Mouse (Mus musculus) lung, adult 18-20 months (tissue): Measurements from ENCODE around the gene Gli3.

Source experiments
- DNase-seq, 2 experiments: peaks; one replicate each; pipeline ENCODE4 v3.0.0; 2022; ENCODE audit warnings: mixed read lengths in 2 of 2

The Gli3 gene

DNA sequence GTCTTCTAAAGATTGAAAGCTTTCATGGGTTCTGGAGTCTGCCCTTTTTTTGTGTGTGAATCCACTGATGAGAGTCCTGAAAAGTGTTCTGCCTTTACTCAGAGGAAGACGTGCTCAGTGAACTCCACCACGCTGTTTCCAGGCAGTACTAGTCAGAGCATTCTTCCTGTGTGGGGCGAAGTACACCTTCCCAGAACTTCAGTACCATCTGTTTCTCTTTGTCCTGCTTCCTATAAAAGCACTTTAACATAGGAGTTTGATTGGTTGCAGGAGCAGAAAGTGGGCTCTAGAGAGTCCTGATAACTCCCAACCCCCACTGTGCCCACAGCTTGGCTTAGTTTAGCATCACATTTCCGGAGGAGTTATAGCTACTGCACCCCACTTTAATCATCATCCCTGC is 32.8 kb downstream of the Gli3 start:
- DNase-seq = no peak

DNA sequence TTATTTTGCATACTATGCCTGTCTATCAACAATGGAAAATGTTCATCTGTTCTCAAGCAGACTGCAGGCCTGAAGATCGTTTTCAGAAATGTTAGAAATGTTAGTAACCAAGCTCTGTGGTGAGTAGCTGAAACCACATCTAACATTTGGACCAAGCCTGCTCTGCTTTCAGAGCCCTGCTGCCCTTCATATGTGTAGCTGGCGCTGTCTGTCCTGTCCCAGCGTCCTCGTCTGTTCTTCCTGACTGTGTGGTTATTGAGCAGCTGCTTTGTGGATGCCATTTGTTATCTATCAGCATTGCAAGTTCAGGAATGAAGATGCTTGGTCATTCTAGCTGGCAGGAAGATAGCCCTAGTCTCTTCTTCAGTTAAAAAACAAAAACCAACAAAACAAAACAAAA is 35.3 kb downstream of the Gli3 start:
- DNase-seq = no peak

DNA sequence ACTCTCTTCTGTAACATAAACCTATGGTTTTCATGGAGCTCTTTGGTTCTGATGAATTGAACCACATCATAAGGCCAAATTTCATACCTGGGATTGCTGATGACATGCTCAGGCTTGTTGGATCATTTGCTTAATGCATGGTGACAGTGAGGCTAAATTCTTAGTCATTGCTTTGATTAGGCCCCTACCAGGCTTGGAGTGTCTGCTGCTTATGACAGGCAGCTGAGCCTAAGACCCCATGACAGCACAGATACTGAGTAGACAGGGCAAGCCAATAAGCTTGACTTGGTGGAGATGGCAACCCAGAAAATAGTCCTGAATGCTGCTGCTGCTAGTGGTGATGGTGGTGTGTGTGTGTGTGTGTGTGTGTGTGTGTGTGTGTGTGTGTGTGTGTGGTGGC is 47.9 kb downstream of the Gli3 start:
- no peak for DNase-seq

DNA sequence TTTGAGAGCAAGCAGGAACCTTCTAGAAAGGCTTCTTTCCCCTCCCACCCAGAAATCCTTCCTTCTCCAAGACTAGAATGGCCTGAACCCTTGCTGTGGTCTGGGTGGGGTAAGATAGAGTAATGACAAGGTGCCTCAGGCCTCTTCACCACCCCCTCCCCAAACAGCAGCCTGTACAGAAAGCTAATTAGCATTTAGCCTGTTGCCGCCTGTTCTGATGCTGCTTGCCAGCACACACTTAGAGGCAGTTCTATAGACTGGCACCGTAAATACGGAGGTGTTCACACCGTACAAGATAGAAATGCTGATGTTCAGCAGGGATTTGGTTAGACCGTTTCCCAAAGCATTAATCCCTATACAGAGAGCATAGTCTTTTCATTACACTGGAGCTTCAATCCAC is 50.1 kb downstream of the Gli3 start:
- DNase-seq = no peak

DNA sequence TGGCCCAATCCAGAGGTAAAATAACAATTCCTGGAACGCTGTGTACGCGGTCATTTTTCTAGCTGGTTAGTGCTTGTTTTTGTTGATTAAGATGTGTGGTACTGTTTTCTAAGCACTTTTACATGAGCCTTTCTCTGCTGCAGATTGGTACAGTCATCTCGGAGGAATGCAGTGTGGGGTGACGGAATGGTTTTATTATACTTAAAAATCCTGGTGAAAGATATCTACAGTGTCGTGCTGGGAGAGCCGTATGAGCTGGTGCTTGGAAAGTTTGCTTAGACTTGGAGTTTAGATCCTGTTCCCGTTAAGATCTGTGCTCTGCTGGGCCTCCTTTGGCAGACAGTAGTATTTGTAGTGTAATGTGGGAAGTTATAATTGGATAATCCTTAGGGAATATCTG is 51.0 kb downstream of the Gli3 start:
- DNase-seq = no peak

DNA sequence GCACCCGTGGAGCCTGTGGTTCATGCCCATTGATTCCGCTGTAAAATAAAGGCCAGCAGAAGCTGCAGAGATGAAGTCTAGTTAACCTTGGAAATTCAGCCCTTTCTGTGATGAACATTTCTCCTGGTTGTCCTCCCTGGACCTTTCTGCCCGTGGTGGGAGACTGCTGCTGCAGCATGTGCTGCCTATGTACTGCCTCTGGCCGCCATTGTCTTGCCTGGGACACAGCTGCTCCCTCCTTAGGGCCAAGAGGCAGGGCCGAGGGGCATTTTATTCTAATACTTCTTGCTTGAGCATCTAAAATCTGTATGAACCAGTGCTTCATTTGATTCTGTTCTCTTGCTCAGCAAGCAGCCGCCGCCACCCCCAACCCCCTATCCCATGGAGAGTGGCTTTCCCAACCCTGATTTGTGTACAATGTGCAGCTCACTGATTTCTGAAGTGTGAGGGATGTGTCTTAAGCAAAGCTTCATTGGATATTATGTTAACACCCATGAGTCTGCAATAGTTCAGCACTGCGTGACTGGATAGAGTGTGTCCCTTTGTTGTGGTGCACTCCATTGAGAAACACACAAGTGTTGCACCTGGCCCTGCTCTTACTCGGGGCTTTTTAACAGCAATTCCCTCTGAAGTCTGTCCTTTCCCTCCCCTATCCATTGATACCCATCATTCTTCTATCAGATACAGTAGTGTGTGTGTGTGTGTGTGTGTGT is 54.2 kb downstream of the Gli3 start:
- no peak for DNase-seq

DNA sequence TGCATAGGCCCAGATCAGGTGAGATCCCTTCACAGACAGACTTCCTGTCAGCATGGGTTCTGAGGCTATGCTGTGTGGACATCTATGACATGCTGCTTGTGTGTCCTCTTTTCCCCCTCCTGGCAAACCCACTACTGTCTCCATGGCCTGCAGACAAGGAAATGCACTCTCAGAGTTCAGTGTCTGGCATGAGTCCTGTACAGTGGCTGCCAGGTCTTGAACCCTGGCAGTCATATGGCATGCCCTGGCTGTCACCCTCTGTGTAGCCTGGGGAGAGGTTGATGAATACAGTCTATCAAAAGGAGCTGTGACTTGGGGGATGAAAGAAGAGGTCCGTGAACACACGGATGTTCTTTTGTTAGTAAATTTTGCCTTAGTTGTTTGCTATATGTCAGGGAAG is 57.3 kb downstream of the Gli3 start:
- DNase-seq = no peak

DNA sequence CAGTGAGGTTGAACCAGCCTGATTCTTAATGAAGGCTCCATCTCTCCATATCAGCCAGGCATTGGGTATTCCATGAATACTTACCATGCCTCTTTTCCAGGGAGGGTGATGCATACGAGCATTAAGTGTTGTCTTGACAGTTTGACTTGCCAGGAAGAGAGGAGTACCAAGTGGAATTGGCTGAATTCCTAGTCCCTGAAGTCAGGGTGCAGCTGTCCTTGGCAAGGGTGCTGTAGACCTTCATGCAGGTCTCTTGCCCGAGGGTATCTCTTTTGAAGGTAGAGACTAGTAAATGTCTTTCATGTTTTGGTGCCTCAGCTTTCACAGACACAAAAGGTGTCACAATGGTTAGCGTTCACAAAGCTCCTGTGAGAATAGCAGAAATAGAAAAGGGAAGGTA is 59.1 kb downstream of the Gli3 start:
- DNase-seq = no peak

DNA sequence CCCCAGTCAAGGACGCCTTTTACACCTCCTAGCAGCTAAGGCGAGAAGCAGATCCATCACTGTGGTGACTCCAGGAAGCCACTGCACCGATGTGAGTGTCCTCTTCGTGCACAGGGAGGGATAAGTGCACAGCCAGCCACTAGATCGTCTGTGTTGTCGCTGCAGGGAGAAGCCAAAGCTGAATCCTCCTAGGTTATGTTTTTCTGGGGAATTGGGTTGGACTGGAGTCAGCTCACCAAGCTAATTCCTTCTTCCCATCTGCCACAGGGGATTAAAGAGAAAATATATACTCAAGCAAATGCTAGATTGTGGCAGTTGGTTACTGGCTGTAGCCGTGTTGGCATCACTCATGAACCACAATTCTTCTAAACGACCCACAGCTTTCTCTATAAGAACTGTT is 61.2 kb downstream of the Gli3 start:
- no peak for DNase-seq

DNA sequence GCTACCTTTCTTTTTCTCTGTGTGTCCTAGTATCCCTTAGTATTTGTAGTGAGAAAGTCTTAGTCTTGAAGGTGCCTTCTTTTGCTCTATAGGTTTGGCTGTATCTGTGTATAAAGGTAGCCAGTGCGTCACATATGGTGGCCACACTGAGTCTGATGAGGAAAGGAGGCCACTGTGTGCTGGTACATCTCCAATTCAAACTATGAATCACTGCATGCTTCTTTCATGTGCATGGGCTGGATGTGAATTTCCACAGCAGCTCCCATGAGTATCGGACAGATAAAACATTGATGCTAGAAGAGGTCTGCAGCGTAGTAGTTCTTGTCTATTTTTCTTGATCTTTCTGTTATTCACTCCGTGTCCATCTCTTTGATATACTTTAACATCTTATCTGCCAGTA is 63.7 kb downstream of the Gli3 start:
- no peak for DNase-seq

DNA sequence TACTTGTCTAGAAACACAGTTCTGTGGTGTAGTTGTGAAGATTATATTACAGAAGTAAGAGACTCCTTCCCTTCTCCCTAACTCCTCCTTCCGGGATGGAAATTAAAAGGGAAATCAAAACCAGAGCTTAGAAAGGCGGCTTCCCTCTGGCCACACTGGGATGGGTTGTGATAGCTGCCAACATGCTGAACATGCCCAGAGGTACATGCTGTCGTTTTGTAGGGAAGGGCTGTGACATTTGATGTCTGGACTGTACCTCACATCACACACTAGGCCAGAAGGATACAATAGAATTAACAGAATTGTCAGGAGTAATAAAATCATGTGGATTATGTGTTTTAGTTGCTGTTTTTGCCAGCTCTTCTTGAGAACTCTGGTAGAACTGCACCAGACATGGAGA is 68.5 kb downstream of the Gli3 start:
- no peak for DNase-seq

DNA sequence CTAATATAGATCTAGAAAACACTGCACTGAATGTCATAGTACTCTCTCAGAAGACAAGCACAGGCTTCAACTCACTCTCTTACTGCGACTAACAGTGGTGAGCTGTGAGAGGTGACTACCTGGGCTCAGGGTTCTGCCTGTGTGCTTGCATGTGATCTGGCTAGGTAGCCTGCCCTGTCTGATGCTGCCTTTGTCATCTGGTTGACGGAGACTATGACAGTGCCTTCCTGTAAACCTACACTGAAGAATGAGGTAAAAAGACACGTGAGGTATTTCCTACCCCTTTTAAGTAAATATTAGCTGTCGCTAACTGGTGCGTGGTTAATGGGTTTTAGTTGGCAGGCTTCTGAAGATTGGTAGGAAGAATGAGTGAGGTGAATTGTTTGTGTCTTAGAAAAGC is 74.2 kb downstream of the Gli3 start:
- DNase-seq = no peak

DNA sequence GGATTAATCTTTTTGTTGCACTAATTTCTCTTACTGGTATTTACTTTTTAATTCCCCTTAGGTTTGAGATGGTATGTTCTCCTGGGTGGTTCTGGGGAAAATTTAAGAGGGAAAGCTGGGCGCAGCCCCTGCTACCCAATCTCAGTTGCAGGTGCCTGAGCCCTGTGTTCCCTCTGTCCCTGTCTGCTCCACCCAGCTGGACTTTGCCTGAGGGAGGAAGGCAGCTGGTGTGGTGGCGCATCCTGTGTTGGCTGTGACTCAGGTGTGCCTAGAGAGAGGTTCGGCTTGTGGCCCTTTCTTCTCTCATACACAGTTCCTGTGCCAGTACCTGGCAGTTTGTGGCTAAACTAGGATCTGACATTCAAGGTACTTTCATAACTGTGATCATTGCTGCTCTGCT is 74.6 kb downstream of the Gli3 start:
- DNase-seq = no peak

DNA sequence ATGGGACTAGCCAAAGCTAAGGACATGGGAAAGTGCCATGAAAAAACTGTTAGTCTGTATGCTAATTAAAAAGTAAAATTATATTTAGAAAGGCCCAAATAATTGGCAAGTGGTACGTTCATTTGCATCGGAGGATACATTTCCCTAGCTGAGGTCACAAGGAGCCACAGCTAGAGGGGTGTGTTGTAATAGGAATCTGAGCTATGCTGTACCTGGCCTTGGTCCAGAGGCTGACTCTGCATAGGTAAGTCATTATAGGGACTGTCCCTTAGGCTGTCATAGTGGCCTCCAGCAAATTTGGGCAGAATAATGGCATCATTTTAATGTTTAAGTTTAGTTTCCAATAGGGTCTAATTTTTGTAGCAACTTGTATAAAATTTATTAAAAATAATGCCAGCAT is 75.4 kb downstream of the Gli3 start:
- peak; percentile 30 to 47 for DNase-seq

DNA sequence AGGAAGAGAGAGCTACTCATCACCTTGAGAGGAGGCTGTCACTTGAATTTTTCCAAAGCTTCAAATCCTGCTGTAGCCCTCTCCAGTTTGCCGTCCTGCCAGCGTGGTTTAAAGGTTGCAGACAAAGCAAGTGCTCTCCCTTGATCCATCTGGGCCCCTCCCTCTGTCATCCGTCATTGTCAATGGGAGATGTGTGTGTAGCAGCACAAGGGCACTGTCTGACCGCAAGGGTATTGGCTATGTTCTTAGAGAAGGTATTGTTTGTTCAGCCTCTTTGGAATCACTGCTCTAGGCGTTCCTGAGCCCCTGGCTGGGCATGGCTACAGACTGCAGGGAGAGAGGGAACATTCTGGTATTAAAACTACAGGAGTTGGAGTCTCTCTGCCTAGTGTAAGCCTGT is 79.0 kb downstream of the Gli3 start:
- DNase-seq = no peak

DNA sequence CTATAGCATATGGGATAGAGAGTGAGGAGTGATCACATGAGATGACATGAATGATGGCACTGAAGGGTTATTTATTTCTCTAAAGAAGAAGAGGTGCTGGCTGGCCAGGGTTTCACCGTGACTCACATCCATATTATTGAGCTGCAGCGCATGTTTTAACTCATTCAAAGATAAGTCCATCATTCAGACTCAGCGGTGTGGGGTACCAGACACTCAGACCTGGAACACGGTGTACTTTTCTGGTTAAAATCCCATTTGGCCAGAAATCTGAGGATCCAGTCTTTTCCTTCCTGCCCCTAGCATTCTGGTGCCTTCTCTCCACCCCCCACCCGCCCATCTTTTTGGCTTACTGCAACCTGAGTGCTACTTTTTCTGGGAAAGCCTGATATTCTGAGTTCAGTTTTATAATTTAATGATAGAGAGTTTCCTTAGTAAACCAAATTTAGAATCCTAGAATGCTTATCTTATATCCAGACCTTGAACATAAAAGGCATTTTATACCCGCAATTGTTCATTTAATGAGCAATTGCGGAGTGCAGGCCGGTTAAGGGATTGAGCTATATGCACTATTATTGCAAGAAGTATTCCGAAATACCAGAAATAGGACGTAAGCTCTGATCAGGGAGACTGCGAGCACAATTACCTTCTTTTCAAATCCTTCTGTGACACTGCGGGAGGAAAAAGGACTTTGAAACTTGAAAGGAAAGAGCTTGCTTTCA is 80.3 kb downstream of the Gli3 start:
- no peak for DNase-seq

DNA sequence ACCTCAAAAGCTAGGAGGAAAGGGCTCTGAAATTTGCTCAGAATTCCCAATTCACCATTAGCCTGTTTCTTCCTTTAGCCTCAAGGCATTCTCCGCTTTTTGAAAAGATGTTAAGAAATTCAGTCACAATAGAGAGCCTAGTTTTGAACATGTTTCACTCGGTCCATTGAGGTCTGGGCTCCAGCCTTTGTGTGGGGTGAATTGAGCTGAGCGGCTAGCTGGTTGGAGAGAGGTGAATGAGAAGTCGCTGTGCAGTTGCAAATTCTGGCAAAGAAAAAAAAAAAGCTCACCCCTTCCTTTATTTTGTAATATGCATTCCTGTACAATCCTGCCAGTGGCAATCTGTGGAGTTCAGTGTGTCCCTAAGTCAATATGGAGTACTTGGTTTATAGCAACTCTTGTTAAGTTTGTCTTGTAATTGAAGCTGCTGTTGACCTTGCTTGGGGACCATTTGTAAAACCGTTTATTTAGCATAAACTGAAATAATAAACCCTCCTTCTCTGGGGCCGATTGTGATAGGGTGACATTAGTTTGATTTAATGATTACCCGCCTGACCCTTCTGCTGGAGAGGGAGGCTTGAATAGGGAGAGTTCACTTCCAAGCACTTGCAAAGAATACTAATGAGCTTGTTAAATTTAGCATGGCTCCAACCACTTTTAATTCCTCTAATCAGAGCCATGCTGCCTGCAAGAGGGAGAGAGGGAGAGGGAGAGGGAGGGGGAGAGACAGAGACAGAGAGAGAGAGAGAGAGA is 81.0 kb downstream of the Gli3 start:
- DNase-seq = peak in 1 of 2 experiments; percentile 39

DNA sequence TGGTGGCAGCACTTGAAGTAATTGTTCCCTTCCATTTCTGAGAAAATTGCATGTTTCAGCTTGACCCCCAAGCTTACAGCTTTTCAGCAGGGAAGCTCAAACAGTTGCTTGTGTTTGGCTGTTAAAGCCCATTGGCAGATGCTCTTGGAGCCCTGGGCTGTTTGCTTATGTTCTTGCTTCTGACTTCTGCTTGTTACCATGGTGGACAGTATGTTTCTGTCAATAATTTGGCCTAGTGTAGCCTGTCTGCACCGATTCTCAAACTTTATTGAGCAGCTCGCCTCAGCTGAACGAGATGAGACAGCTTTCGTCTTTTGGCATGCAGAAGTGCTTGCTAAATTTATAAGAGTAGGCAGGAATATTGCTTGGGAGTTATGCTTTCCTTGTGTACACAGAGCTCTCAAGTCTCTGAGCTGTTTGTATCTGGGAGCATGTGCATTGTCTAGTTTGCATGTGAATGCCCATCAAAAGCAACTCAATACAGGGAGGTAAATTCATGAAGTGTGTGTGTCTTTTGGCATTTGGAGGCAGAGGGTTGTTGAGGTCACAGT is 82.4 kb downstream of the Gli3 start:
- DNase-seq = no peak

DNA sequence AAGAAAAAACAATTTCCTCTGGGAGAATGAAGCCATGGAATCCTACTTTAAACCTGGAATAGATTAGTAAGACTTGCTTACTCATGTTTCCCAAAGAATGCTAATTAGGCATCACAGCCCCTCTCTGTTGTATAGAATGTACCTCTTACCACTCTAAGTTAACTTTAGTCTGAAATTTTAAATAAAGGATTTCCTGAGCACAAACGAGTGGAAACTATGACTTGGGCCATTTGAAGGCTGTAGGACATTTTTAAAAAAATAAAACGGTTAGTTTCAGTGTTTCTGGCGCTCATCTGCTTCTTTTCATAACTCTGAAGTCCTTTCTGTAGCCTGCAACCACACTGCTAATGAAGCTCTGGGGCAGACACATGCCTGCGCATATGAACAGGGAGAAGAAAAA is 83.2 kb downstream of the Gli3 start:
- DNase-seq = no peak

DNA sequence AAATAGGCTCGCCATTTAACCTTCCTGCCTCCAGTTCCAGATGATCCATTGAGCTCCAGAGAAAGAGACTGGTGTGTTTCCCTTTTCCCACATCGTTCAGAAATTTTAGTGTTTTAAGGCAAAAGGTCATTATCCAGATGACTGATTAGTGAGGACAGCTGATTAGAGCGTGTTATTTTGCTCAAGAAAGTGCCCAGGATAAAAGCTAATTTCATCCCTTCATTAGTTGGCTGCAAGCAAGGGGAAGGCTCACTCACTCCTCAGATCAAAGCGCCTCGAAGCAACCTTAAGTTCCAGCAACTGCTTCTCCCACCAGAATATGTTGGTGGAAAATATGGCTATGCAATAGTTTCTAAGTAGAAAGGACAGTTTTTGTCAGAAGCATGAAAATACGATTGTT is 86.4 kb downstream of the Gli3 start:
- DNase-seq = no peak

DNA sequence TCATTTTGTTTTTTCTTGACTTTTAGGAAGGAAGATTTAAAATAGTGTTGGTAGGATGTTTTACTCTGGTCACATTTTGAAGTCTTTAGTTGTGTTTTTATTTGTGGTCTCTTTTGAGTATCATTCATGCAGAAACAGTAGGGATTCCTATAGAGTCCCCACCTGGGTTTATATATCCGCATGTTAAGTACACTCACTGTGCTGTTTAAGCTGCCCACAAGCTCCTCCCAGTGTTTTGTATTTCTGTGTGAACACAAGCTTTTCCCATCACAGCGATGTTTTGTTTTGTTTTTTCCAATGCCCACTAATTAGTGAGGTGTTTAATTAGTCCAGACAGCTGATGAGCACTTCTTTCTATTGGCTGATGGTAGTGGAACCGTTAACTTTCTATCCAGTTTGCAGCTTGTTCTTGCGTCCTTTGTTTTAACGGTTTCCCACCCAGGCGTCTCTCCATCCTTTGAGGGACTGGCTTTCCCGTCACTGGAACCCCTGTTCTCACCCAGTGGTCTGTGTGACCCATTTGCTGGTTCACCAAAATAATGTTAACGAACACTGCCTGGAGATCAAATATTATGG is 87.1 kb downstream of the Gli3 start:
- DNase-seq = no peak

DNA sequence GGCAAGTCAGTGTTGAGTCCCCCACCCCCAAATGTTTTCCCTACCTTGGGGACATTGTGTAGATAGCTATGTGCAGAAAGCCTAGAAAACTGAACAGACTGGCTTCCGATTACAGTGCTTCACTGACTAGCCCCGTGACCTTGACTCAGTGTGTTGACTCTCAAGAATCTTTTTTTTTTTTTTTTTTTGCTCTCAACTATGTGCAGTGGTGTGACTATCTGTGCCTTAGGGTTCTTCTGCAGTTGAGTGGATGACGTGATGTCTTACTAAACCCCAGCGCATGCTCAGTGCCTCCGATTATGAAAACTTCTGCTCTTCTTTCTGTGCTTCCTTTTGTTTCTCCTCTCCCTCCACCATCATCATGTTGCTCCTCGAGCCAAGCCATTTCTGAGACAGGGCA is 87.7 kb downstream of the Gli3 start:
- no peak for DNase-seq

DNA sequence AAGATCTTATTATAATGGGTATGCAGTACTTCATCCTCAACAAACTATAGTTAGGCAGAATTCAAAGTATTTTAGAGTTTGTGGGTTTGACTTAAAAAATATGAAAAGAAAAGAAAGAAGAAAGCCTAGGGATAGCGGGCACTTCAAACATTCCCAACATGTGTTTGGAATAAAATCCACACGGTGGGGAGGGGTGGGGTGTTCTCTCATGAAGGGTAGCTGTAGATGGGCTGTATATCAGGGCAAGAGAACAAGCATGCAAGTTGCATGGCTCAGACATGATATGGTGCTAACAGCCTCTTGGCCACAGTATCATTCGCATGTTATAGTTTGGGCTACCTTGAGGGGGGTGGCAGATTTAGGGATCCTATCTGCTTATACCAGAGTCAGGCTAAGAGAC is 89.0 kb downstream of the Gli3 start:
- no peak for DNase-seq
